Mouse (Mus musculus) hindbrain, embryonic 13.5 days (tissue): ENCODE results near the gene Ryr2. TPM values are rescaled to one million over a fixed set of nuclear protein-coding genes. Genes with fewer than 3 reads are reported as not detected.
A peak's percentile ranks its signal among the peaks of the same experiment; 100 is the strongest.

ENCODE experiments used
- ATAC-seq: fragments of 200-750 bp; cut with Nextera tagmentation; 2 replicates; pipeline ENCODE4 v1.8.0; 2017; ENCODE audit warnings: moderate TSS enrichment; ENCODE audit not compliant: low FRiP score
- H3K27ac ChIP-seq: fragments of 300-500 bp; sonication (generic); 2 replicates; pipeline ENCODE4 v1.5.1; 2015; ENCODE audit warnings: inconsistent platforms, mild to moderate bottlenecking, moderate library complexity
- H3K27me3 ChIP-seq: fragments of 300-500 bp; sonication (generic); 2 replicates; pipeline ENCODE4 v1.6.1; 2015; ENCODE audit warnings: mild to moderate bottlenecking, inconsistent platforms
- H3K36me3 ChIP-seq: fragments of 300-500 bp; sonication (generic); 2 replicates; pipeline ENCODE4 v1.6.1; 2015; ENCODE audit warnings: mild to moderate bottlenecking, inconsistent platforms
- H3K4me1 ChIP-seq: fragments of 300-500 bp; sonication (generic); replicated peaks from 2 replicates; pipeline ENCODE4 v1.6.1; 2015; ENCODE audit warnings: inconsistent platforms
- H3K4me2 ChIP-seq: fragments of 300-500 bp; sonication (generic); 2 replicates; pipeline ENCODE4 v1.6.1; 2015; ENCODE audit warnings: inconsistent platforms, mild to moderate bottlenecking, moderate library complexity
- H3K4me3 ChIP-seq: fragments of 300-500 bp; sonication (generic); 2 replicates; pipeline ENCODE4 v1.5.1; 2015; ENCODE audit warnings: mild to moderate bottlenecking, inconsistent platforms
- H3K9ac ChIP-seq: fragments of 300-500 bp; sonication (generic); 2 replicates; pipeline ENCODE4 v1.6.1; 2015; ENCODE audit warnings: mild to moderate bottlenecking, inconsistent platforms
- H3K9me3 ChIP-seq: fragments of 300-500 bp; sonication (generic); 2 replicates; pipeline ENCODE4 v1.6.1; 2016; ENCODE audit warnings: inconsistent platforms
- WGBS: fragments of 180-500 bp; shearing (Covaris S2); methylation state at CpG from one replicate; pipeline ENCODE4 v1.1.7; 2015; 5-methylcytosine and 5-hydroxymethylcytosine counted together
- polyA plus RNA-seq: library from polyadenylated mRNA; unstranded; fragments of >200 nt; fragmentation: Nextera tagmentation; extraction: Ambion mirVana; gene quantifications from 2 replicates; pipeline ENCODE4 v1.2.1, GENCODE M21; 2015

Gene Ryr2
- polyA plus RNA-seq, 1 experiment from 2014 or later, result 2.2 TPM

DNA sequence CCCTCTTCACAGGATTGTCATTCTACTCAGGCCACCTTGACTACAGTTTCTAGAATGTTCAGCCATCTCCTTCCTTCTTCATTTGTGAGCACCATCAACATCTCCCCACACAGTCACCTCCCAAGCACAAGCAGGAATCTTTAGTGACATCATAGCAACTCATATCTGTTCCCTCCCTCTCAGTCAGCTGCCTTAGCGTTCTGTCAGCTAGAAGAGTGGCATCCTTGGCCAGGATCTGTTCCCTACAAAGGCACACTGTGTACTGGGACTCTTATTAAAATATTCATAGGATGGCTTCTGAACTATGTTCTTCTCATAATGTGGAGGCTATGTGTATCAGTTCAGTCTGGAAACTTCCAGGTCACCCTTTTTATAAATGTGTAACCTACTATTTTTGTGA is 8.1 kb upstream of the Ryr2 start:
- H3K9me3 ChIP-seq, result no peaks in the 10 kb centered on the region
- H3K4me1 ChIP-seq, result no peaks in the 10 kb centered on the region
- 85% methylated on average over 1 of the region's 1 CpGs for WGBS
- H3K27ac ChIP-seq, result no peak overlapping the region
- no peak overlapping the region for H3K9ac ChIP-seq
- no peak for ATAC-seq
- no peak overlapping the region for H3K4me2 ChIP-seq
- no peaks in the 10 kb centered on the region for H3K27me3 ChIP-seq
- H3K36me3 ChIP-seq, result no peaks in the 10 kb centered on the region
- no peak overlapping the region for H3K4me3 ChIP-seq

DNA sequence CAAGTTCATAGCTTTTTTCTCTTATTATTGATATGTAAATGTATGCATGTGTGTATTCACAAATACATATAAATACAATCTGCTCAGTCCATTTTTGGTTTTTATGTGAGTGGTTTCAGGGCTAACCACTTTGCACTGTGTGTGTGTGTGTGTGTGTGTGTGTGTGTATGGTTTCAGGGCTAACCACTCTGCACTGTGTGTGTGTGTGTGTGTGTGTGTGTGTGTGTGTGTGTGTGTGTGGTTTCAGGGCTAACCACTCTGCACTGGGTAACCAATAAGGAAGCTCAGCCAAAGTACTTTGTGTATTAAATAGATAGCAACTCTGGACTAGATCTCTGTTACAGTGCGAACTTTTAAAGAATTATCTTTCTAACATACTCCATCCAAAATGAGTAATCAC is 2.2 kb upstream of the Ryr2 start:
- peaks cover 25% of the 10 kb centered on the region for H3K4me1 ChIP-seq
- no peak for ATAC-seq
- no peak overlapping the region for H3K9ac ChIP-seq
- H3K27me3 ChIP-seq, result peaks cover 23% of the 10 kb centered on the region
- no peaks in the 10 kb centered on the region for H3K36me3 ChIP-seq
- no peak overlapping the region for H3K4me2 ChIP-seq
- WGBS, result 88% methylated on average over 1 of the region's 1 CpGs
- H3K27ac ChIP-seq, result no peak overlapping the region
- H3K4me3 ChIP-seq, result no peak overlapping the region
- H3K9me3 ChIP-seq, result no peaks in the 10 kb centered on the region

DNA sequence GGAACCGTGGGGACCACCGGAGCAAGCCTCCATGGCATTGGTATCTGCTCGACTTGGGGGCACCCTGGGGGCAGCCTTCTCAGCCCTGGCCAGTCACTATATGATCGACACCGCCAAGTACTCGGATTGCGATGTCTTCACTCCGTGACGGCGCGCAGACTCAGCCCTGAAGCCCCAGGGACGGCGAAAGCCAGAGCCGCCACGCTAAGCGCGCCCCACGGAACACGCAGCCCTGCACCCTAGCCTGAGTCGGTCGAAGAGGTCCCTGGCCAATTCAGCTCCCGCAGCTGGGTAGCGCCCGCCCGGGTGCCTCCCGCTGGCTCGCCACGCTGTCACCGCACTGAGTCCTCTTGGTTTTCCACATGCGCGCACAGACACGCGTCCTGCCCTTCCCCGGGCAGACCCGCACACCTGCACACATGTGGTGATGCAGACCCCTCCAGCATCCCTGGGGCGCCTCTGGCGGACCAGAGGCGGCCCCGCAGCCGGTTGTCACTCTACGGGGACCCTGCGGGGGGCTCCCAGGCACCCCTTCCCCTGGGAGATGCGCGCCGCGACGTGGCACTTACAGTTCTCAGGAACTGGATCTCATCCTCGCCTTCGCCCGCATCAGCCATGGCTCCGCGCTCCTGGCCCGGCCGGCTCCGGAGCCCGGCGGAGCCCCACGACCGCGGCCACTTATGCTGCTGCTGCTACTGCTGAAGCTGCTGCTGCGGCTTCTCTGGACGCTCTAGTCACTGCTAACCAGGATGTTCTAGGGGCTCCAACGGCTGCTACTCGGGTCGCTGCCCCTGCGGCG is 716 bp downstream of the Ryr2 start:
- Histone ChIP-seq H3K27ac (peak overlapping the region; percentile 86), H3K4me3 (peak overlapping the region; percentile 82), H3K4me2 (peak overlapping the region; percentile 95), H3K4me1 (peaks cover 35% of the 10 kb centered on the region), H3K9ac (peak overlapping the region; percentile 89), H3K36me3 (no peaks in the 10 kb centered on the region), H3K9me3 (no peaks in the 10 kb centered on the region), H3K27me3 (peaks cover 26% of the 10 kb centered on the region)
- peak; percentile 83 for ATAC-seq
- WGBS, result under 1% methylated on average over 67 of the region's 67 CpGs

DNA sequence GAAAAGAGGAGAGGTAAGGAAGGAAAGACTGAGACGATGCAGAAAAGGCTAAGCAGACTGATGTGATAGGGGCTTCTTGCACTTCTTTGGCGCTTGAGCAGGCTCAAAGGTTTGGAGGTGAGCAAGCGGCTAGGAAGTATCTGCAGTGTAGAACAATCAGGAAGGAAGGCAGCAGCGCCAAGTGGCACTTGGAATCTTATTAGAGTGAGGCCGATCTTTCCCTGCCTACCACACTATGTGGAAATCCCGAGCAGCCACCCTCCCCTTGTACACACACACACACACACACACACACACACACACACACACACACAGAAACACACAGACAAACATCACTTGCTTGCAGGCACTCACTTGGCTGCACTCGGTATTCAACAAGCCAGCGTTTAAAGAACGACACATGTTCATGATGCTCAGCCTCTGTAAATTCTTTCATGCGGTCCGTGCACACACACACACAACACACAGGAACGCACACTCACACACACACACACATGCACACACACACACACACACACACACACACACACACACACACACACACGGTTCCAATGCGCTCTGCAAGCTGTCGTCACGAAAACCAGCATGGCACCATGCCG is 1.4 kb downstream of the Ryr2 start:
- peak overlapping the region; percentile 86; the same call in 1 of the 2 replicates for H3K27ac ChIP-seq
- peaks cover 35% of the 10 kb centered on the region for H3K4me1 ChIP-seq
- ATAC-seq, result no peak
- H3K4me2 ChIP-seq, result peak overlapping the region; percentile 95
- peaks cover 26% of the 10 kb centered on the region for H3K27me3 ChIP-seq
- peak overlapping the region; percentile 89 for H3K9ac ChIP-seq
- H3K4me3 ChIP-seq, result peak overlapping the region; percentile 82
- H3K36me3 ChIP-seq, result no peaks in the 10 kb centered on the region
- WGBS, result 7% methylated on average over 17 of the region's 17 CpGs
- no peaks in the 10 kb centered on the region for H3K9me3 ChIP-seq

DNA sequence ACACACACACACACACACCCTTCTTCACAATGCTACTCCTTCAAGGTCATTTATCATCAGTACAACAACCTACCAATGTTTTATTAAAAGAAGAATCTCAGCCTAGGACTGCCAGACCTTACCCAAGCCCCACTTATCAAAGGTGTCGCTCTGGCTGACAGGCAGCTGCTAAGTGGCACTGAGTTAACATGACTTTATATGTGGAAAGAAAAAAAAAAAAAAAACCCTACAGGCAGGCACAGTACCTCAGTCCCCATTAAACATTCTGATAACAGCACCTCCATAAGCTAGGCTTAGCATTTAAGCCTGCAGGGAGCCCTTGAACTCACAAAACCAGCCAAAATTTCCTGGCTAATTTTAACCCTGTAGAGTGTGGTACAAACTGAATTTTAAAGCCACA is 2.4 kb downstream of the Ryr2 start:
- Histone ChIP-seq H3K27me3 (peaks cover 26% of the 10 kb centered on the region), H3K9ac (no peak overlapping the region)

DNA sequence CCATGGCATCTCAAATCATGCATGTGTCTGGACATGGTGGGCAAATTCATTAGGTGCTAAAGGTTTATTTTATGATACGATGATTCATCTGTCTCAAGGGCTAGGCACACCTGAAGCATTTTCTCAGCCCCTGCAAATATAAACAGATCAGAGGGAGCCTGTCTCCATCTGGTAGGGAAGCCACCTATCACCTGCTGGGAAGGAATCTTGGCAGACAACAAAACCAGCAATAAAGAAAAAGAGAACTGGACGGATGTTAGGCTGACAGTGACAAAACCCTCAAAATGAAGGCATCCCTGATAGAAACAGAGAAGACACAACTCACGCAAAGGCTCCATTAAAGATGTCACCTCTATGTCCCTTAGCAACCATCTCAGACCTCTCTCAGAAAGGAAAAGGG is 3.7 kb downstream of the Ryr2 start:
- no peak overlapping the region for H3K27ac ChIP-seq
- no peaks in the 10 kb centered on the region for H3K36me3 ChIP-seq
- 41% methylated on average over 3 of the region's 3 CpGs for WGBS
- H3K4me3 ChIP-seq, result no peak overlapping the region
- H3K4me2 ChIP-seq, result 0 out of 2 replicates have a peak overlapping the region, but pooled peaks have one; percentile 95
- H3K4me1 ChIP-seq, result peaks cover 35% of the 10 kb centered on the region
- no peak for ATAC-seq
- peaks cover 31% of the 10 kb centered on the region for H3K27me3 ChIP-seq
- no peak overlapping the region for H3K9ac ChIP-seq
- no peaks in the 10 kb centered on the region for H3K9me3 ChIP-seq

More for the DNA sequence above, 2.4 kb downstream of the Ryr2 start:
- Histone ChIP-seq H3K9me3 (no peaks in the 10 kb centered on the region), H3K36me3 (no peaks in the 10 kb centered on the region), H3K27ac (no peak overlapping the region), H3K4me2 (peak overlapping the region; percentile 95), H3K4me3 (peak overlapping the region; percentile 82), H3K4me1 (peaks cover 35% of the 10 kb centered on the region)
- ATAC-seq, result no peak
- 52% methylated on average over 1 of the region's 1 CpGs for WGBS

DNA sequence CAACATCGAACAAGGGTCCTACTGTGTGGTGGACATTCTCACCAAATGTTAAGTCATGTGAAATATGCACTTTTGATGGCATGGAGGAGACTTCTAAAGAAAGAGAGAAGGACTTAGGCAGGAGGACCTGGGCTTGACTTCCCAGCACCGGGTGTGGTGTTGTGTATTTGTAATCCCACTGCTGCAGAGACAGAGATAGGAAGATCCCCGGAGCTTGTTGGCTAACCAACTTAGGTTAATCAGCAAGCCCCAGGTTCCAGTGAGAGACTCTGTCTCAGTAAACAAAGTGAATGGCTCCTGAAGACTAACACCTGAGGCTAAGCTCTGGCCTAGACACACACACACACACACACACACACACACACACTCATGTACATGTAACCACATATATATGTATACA is 7.3 kb downstream of the Ryr2 start:
- H3K36me3 ChIP-seq, result no peaks in the 10 kb centered on the region
- no peak overlapping the region for H3K9ac ChIP-seq
- no peak overlapping the region for H3K27ac ChIP-seq
- no peak overlapping the region for H3K4me2 ChIP-seq
- H3K4me3 ChIP-seq, result no peak overlapping the region
- peaks cover 9% of the 10 kb centered on the region for H3K27me3 ChIP-seq
- 90% methylated on average over 3 of the region's 3 CpGs for WGBS
- no peak for ATAC-seq
- peaks cover 15% of the 10 kb centered on the region for H3K4me1 ChIP-seq
- no peaks in the 10 kb centered on the region for H3K9me3 ChIP-seq

DNA sequence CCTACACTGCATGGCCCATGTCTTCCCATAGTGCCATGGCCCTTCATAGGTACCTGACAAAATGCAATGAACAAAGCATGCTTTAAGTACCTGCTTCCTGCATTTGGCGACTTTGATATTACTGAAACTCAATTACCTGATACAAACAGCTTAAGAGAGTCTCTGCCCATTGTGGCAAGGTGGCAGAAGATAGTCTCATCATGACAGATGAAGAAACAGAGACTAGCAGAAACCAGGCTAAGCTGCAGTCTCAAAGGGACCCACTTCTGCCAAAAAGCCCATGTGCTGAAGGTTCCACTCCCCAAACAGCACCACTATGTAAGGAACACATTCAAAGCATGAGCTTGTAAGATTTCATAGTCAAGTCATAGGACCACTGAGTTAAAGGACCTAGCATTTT is 7.8 kb downstream of the Ryr2 start:
- no peak overlapping the region for H3K4me3 ChIP-seq
- H3K9ac ChIP-seq, result no peak overlapping the region
- no peaks in the 10 kb centered on the region for H3K9me3 ChIP-seq
- H3K4me1 ChIP-seq, result peaks cover 10% of the 10 kb centered on the region
- WGBS, result 92% methylated on average over 1 of the region's 1 CpGs
- H3K27ac ChIP-seq, result no peak overlapping the region
- no peaks in the 10 kb centered on the region for H3K36me3 ChIP-seq
- H3K27me3 ChIP-seq, result peaks cover 7% of the 10 kb centered on the region; the same call in 1 of the 2 replicates
- no peak overlapping the region for H3K4me2 ChIP-seq
- ATAC-seq, result no peak

DNA sequence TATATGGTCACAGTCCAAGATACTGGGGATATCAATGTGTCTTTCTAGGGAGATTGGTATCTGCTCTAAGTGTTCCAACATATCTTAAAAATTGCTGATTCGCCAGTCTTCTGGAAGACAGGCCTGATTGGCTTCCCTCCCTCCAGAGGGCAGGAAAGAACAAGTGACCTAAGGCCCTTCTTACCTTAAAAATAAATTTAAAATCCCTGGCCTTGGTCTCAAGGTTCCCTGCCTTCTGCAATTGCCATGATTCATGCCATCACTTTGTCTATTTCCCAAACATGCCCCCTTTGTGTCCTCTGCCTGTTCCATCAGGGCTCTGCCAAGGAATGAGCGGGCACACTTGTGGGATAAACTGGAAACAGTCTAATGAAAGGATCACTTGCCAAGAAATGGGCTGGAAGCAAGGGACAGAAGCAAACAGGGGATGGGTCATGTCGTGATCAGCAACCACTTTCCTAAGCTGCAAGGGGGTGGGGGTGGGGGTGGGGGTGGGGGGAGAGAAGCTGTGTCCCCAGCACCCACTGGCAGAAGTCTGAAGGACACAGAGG is 10.3 kb downstream of the Ryr2 start:
- Histone ChIP-seq H3K4me1 (no peaks in the 10 kb centered on the region), H3K4me2 (no peak overlapping the region), H3K9me3 (no peaks in the 10 kb centered on the region), H3K27ac (no peak overlapping the region), H3K27me3 (peaks cover 7% of the 10 kb centered on the region; the same call in 1 of the 2 replicates), H3K36me3 (no peaks in the 10 kb centered on the region), H3K4me3 (no peak overlapping the region), H3K9ac (no peak overlapping the region)
- ATAC-seq, result no peak
- 84% methylated on average over 3 of the region's 3 CpGs for WGBS

DNA sequence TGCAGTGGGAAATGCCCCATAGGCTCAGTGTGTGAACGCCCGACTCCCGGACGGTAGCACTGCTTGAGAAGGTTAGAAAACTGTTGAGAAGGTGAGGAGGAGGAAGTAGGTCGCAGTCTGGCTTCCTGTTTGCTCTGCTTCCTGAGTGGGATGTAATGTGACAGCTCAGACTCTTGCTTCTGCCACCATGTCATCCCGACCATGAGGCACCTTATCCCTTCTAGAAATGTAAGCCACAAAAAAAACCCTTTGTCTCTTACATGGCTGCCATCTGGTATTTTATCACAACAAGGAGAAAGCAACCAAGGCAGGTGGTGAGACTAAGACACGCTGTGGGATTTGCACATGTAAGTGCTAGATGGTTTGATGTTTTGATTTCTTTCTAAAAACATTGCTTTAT is 12.2 kb downstream of the Ryr2 start:
- no peaks in the 10 kb centered on the region for H3K36me3 ChIP-seq
- no peak for ATAC-seq
- no peaks in the 10 kb centered on the region for H3K9me3 ChIP-seq
- H3K4me3 ChIP-seq, result no peak overlapping the region
- 87% methylated on average over 7 of the region's 7 CpGs for WGBS
- no peak overlapping the region for H3K4me2 ChIP-seq
- no peak overlapping the region for H3K9ac ChIP-seq
- H3K27me3 ChIP-seq, result 0 out of 2 replicates have a peak, but pooled peaks cover 5% of the 10 kb centered on the region
- H3K27ac ChIP-seq, result no peak overlapping the region
- H3K4me1 ChIP-seq, result no peaks in the 10 kb centered on the region

DNA sequence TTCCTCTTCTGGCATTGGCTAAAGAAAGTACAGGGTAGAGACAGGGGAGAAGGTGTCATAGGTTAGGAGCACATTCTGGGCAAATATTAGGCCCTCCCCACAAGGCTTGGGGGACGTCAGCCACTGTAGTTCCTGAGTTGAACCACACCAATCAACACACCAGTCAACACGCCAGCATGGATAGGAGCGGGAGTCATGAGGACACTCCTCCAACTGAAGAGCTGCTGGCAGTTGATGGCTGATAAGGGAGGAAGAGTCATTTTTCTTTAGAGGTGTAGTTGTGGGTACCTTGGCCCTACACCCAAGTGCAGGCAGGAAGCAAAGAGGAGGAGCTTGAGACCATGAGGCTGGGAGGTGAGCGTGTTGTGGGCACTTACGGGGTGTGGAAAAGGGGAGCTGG is 13.6 kb downstream of the Ryr2 start:
- 94% methylated on average over 5 of the region's 5 CpGs for WGBS
- no peaks in the 10 kb centered on the region for H3K27me3 ChIP-seq

DNA sequence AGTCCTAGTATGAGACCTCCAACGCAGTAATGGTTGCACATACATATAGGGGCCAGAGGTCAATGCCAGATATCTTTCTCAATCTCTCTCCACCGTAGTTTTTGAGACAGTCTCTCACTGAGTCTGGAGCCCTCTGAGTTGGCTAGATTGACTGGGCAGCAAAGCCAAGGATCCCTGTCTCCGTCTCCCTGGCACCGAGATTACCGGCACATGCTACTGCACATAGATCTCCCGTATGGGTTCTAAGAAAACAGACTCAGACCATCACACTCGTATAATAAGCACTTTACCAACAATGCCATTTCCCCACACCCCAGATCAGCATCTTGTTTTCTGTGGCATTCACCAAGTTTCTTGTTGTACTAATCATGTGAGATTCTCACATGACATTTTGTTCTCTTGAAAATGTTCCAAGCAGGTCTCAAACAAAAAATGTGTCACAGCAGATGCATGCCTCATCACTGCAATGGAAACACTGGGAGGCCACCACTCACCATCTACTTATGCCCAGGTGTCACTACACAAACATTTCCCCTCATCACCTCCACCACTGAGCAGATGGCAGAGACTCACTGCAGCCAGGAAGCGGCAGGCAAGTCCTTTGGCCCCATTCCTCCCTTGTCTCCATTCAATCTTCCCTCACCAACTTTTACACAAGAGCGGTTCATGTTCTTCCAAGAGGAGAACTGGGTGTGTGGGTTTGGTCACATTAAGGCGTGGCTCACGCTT is 14.2 kb downstream of the Ryr2 start:
- no peak overlapping the region for H3K4me3 ChIP-seq
- H3K4me1 ChIP-seq, result no peaks in the 10 kb centered on the region
- 94% methylated on average over 11 of the region's 11 CpGs for WGBS
- H3K9ac ChIP-seq, result no peak overlapping the region
- no peaks in the 10 kb centered on the region for H3K27me3 ChIP-seq
- no peaks in the 10 kb centered on the region for H3K9me3 ChIP-seq
- no peak for ATAC-seq
- no peaks in the 10 kb centered on the region for H3K36me3 ChIP-seq
- H3K4me2 ChIP-seq, result no peak overlapping the region
- H3K27ac ChIP-seq, result no peak overlapping the region

More for the DNA sequence above, 13.6 kb downstream of the Ryr2 start:
- H3K9me3 ChIP-seq, result no peaks in the 10 kb centered on the region
- no peak overlapping the region for H3K27ac ChIP-seq
- ATAC-seq, result no peak
- no peak overlapping the region for H3K9ac ChIP-seq
- H3K36me3 ChIP-seq, result no peaks in the 10 kb centered on the region
- no peaks in the 10 kb centered on the region for H3K4me1 ChIP-seq
- no peak overlapping the region for H3K4me3 ChIP-seq
- H3K4me2 ChIP-seq, result no peak overlapping the region
